ENCODE assay signal across 8 mouse cellular contexts in the genomic region with DNA sequence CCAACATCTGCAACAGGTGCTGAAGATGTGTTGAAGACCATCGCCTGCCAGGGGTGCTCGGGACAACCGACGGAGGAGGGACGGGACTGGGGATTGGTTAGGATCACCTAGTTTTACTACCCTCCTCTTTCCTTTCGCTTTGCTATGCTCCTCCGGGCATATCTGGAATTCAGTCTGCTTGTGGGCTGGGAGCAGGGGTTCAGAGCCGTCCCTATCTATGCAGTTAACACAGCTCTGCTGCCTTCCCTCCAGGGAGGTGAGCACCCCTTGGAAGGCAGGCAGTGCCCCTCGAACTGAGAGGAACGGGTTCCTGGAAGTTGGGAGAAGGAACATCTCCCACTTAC. TPM values are rescaled to one million over a fixed set of nuclear protein-coding genes. Genes with fewer than 3 reads are reported as not detected.
A peak's percentile ranks its signal among the peaks of the same experiment; 100 is the strongest.
DNase-seq lines count a peak whose midpoint lies in the region; ATAC-seq lines count a peak whose summit lies in the region.

No protein-coding gene starts in this region.

- peaks cover 89% of the 10 kb centered on the region for H3K27me3 ChIP-seq in kidney, embryonic 16.5 days (ENCODE audit: insufficient read depth, low read length)
- peaks cover 99% of the 10 kb centered on the region for H3K27me3 ChIP-seq in embryonic facial prominence, embryonic 13.5 days
- peaks cover 82% of the 10 kb centered on the region for H3K27me3 ChIP-seq in intestine, embryonic 14.5 days (replicated peaks; ENCODE audit: control insufficient read depth, insufficient read depth, low read length)
- peaks cover 97% of the 10 kb centered on the region for H3K27me3 ChIP-seq in midbrain, embryonic 15.5 days (replicated peaks)

- DNase-seq in kidney, postnatal 10 days: no peak
- DNase-seq in intestine, embryonic 14.5 days (ENCODE audit: low spot score): no peak
- no peak for DNase-seq in left cerebral cortex, adult 18-20 months (ENCODE audit: low spot score in 2 of 2)
- no peak for DNase-seq in cerebellum, adult 11 months
- DNase-seq in retina, postnatal 1 day: no peak

- no peaks in the 10 kb centered on the region for H3K9me3 ChIP-seq in kidney, embryonic 16.5 days (ENCODE audit: low read length)
- no peaks in the 10 kb centered on the region for H3K9me3 ChIP-seq in embryonic facial prominence, embryonic 13.5 days
- no peaks in the 10 kb centered on the region for H3K9me3 ChIP-seq in intestine, embryonic 14.5 days (ENCODE audit: control insufficient read depth, low read length)
- no peaks in the 10 kb centered on the region for H3K9me3 ChIP-seq in midbrain, embryonic 15.5 days

- no peak overlapping the region for H3K9ac ChIP-seq in kidney, embryonic 16.5 days (replicated peaks; ENCODE audit: low read length)
- 0 out of 2 replicates have a peak overlapping the region, but pooled peaks have one; percentile 61 for H3K9ac ChIP-seq in embryonic facial prominence, embryonic 13.5 days
- no peak overlapping the region for H3K9ac ChIP-seq in intestine, embryonic 14.5 days (ENCODE audit: low read length)
- H3K9ac ChIP-seq in midbrain, embryonic 15.5 days: no peak overlapping the region

- WGBS in kidney, embryonic 16.5 days: 6% methylated on average over 10 of the region's 10 CpGs
- WGBS in embryonic facial prominence, embryonic 13.5 days: 3% methylated on average over 10 of the region's 10 CpGs
- WGBS in intestine, embryonic 14.5 days: 7% methylated on average over 10 of the region's 10 CpGs
- WGBS in midbrain, embryonic 15.5 days: 6% methylated on average over 10 of the region's 10 CpGs

- no peaks in the 10 kb centered on the region for H3K36me3 ChIP-seq in kidney, embryonic 16.5 days (ENCODE audit: insufficient read depth, low read length)
- H3K36me3 ChIP-seq in embryonic facial prominence, embryonic 13.5 days: no peaks in the 10 kb centered on the region
- H3K36me3 ChIP-seq in intestine, embryonic 14.5 days (ENCODE audit: control insufficient read depth, insufficient read depth, low read length): no peaks in the 10 kb centered on the region
- H3K36me3 ChIP-seq in midbrain, embryonic 15.5 days (replicated peaks): no peaks in the 10 kb centered on the region

- ATAC-seq in kidney, embryonic 16.5 days (ENCODE audit: low FRiP score, low TSS enrichment): no peak
- ATAC-seq in embryonic facial prominence, embryonic 13.5 days (ENCODE audit: insufficient number of reproducible peaks, insufficient read depth, low FRiP score, low TSS enrichment, low read depth): no peak
- no peak for ATAC-seq in intestine, embryonic 14.5 days (replicated peaks; ENCODE audit: low FRiP score, low TSS enrichment, low read depth)
- ATAC-seq in midbrain, embryonic 15.5 days (replicated peaks): no peak

- peaks cover 43% of the 10 kb centered on the region for H3K4me1 ChIP-seq in kidney, embryonic 16.5 days (ENCODE audit: insufficient read depth, low read length)
- H3K4me1 ChIP-seq in embryonic facial prominence, embryonic 13.5 days: peaks cover 37% of the 10 kb centered on the region
- peaks cover 18% of the 10 kb centered on the region for H3K4me1 ChIP-seq in intestine, embryonic 14.5 days (replicated peaks; ENCODE audit: control insufficient read depth, insufficient read depth, low read length)
- peaks cover 28% of the 10 kb centered on the region for H3K4me1 ChIP-seq in midbrain, embryonic 15.5 days

- peak overlapping the region; percentile 47 for H3K4me2 ChIP-seq in kidney, embryonic 16.5 days (replicated peaks; ENCODE audit: low read depth, low read length)
- H3K4me2 ChIP-seq in embryonic facial prominence, embryonic 13.5 days: peak overlapping the region; percentile 60
- peak overlapping the region; percentile 47 for H3K4me2 ChIP-seq in intestine, embryonic 14.5 days (ENCODE audit: low read length)
- peak overlapping the region; percentile 42 for H3K4me2 ChIP-seq in midbrain, embryonic 15.5 days

- H3K4me3 ChIP-seq in kidney, embryonic 16.5 days (ENCODE audit: low read length): peak overlapping the region; percentile 34
- H3K4me3 ChIP-seq in embryonic facial prominence, embryonic 13.5 days: peak overlapping the region; percentile 36
- peak overlapping the region; percentile 29 for H3K4me3 ChIP-seq in intestine, embryonic 14.5 days (ENCODE audit: low read depth, low read length)
- H3K4me3 ChIP-seq in midbrain, embryonic 15.5 days: peak overlapping the region; percentile 22; the same call in 1 of the 2 replicates

- H3K27ac ChIP-seq in kidney, embryonic 16.5 days (ENCODE audit: low read length): no peak overlapping the region
- H3K27ac ChIP-seq in embryonic facial prominence, embryonic 13.5 days: no peak overlapping the region
- H3K27ac ChIP-seq in intestine, embryonic 14.5 days (ENCODE audit: low read depth): no peak overlapping the region
- no peak overlapping the region for H3K27ac ChIP-seq in midbrain, embryonic 15.5 days

RNA-seq across cellular contexts. Expression of a gene that starts 5.8 kb away (rescaled TPM):
- polyA plus RNA-seq in kidney, embryonic 16.5 days (2015; fragmentation: Nextera tagmentation; extraction: Ambion mirVana): 21.0 and 24.2 TPM in 2 replicates
- polyA plus RNA-seq in embryonic facial prominence, embryonic 13.5 days (2015; fragmentation: Nextera tagmentation; extraction: Ambion mirVana): 12.9 and 13.3 TPM in 2 replicates
- 17.2 and 19.1 TPM in 2 replicates for polyA plus RNA-seq in intestine, embryonic 14.5 days (2014; fragmentation: Nextera tagmentation; extraction: Ambion mirVana)
- 2.8 and 3.6 TPM in 2 replicates for polyA plus RNA-seq in midbrain, embryonic 15.5 days (2015; fragmentation: Nextera tagmentation; extraction: Ambion mirVana)
- total RNA-seq in left cerebral cortex, adult 18-20 months (2021): 1 to 10 TPM; 2.8 to 4.5 TPM

RNA-seq across cellular contexts. Expression of a gene that starts 6.9 kb away (rescaled TPM):
- polyA plus RNA-seq in kidney, embryonic 16.5 days (2015; fragmentation: Nextera tagmentation; extraction: Ambion mirVana): not detected in 2 replicates
- 2.3 and 4.6 TPM in 2 replicates for polyA plus RNA-seq in embryonic facial prominence, embryonic 13.5 days (2015; fragmentation: Nextera tagmentation; extraction: Ambion mirVana)
- polyA plus RNA-seq in intestine, embryonic 14.5 days (2014; fragmentation: Nextera tagmentation; extraction: Ambion mirVana): 0.39 TPM in 1 of 2 replicates, not detected in the other
- not detected in 2 replicates for polyA plus RNA-seq in midbrain, embryonic 15.5 days (2015; fragmentation: Nextera tagmentation; extraction: Ambion mirVana)
- 10 to 100 TPM; 65.2 to 87.4 TPM for total RNA-seq in left cerebral cortex, adult 18-20 months (2021)

RNA-seq across cellular contexts. Expression of a gene that starts 11.0 kb away (rescaled TPM):
- polyA plus RNA-seq in kidney, embryonic 16.5 days (2015; fragmentation: Nextera tagmentation; extraction: Ambion mirVana): 11.7 and 14.1 TPM in 2 replicates
- 4.4 and 7.9 TPM in 2 replicates for polyA plus RNA-seq in embryonic facial prominence, embryonic 13.5 days (2015; fragmentation: Nextera tagmentation; extraction: Ambion mirVana)
- 4.8 TPM in 2 replicates for polyA plus RNA-seq in intestine, embryonic 14.5 days (2014; fragmentation: Nextera tagmentation; extraction: Ambion mirVana)
- polyA plus RNA-seq in midbrain, embryonic 15.5 days (2015; fragmentation: Nextera tagmentation; extraction: Ambion mirVana): 2.0 and 2.9 TPM in 2 replicates
- total RNA-seq in left cerebral cortex, adult 18-20 months (2021): 1 to 10 TPM; 7.3 to 8.0 TPM
